Mouse (Mus musculus) heart, embryonic 13.5 days (tissue): ENCODE measurements around the gene Gm973. TPM values are rescaled to one million over a fixed set of nuclear protein-coding genes. Genes with fewer than 3 reads are reported as not detected.
A peak's percentile ranks its signal among the peaks of the same experiment; 100 is the strongest.

Experiments
- ATAC-seq: fragments of 200-750 bp; cut with Nextera tagmentation; 2 replicates; pipeline ENCODE4 v1.8.0; 2017; ENCODE audit warnings: moderate TSS enrichment; ENCODE audit not compliant: insufficient number of reproducible peaks, low FRiP score, low TSS enrichment; ENCODE audit errors: extremely low read depth
- H3K27ac ChIP-seq: fragments of 300-500 bp; sonication (generic); replicated peaks from 2 replicates; pipeline ENCODE4 v1.5.1; 2015; ENCODE audit warnings: moderate library complexity, mild to moderate bottlenecking, inconsistent platforms
- H3K27me3 ChIP-seq: fragments of 300-500 bp; sonication (generic); replicated peaks from 2 replicates; pipeline ENCODE4 v1.6.1; 2015; ENCODE audit warnings: mild to moderate bottlenecking, inconsistent platforms
- H3K36me3 ChIP-seq: fragments of 300-500 bp; sonication (generic); 2 replicates; pipeline ENCODE4 v1.6.1; 2015; ENCODE audit warnings: mild to moderate bottlenecking, inconsistent platforms
- H3K4me1 ChIP-seq: fragments of 300-500 bp; sonication (generic); 2 replicates; pipeline ENCODE4 v1.6.1; 2015; ENCODE audit warnings: inconsistent platforms
- H3K4me2 ChIP-seq: fragments of 300-500 bp; sonication (generic); 2 replicates; pipeline ENCODE4 v1.6.1; 2015; ENCODE audit warnings: inconsistent platforms, mild to moderate bottlenecking, moderate library complexity
- H3K4me3 ChIP-seq: fragments of 300-500 bp; sonication (generic); 2 replicates; pipeline ENCODE4 v1.5.1; 2015; ENCODE audit warnings: moderate library complexity, mild to moderate bottlenecking, inconsistent platforms
- H3K9ac ChIP-seq: fragments of 300-500 bp; sonication (generic); 2 replicates; pipeline ENCODE4 v1.6.1; 2015; ENCODE audit warnings: inconsistent platforms, mild to moderate bottlenecking, moderate library complexity
- H3K9me3 ChIP-seq: fragments of 300-500 bp; sonication (generic); 2 replicates; pipeline ENCODE4 v1.6.1; 2016; ENCODE audit warnings: inconsistent platforms
- WGBS: fragments of 180-500 bp; shearing (Covaris S2); methylation state at CpG from one replicate; pipeline ENCODE4 v1.1.7; 2015; ENCODE audit warnings: mixed read lengths; 5-methylcytosine and 5-hydroxymethylcytosine counted together
- polyA plus RNA-seq: library from polyadenylated mRNA; unstranded; fragments of >200 nt; fragmentation: Nextera tagmentation; extraction: Ambion mirVana; gene quantifications from 2 replicates; pipeline ENCODE4 v1.2.1, GENCODE M21; 2015

Gm973 gene
- polyA plus RNA-seq, 1 experiment from 2014 or later = 0.48 TPM

- Histone ChIP-seq H3K27ac (peak overlapping the region; percentile 88), H3K4me3 (peak overlapping the region; percentile 61), H3K36me3 (no peaks in the 10 kb centered on the region), H3K4me2 (peak overlapping the region; percentile 90), H3K4me1 (peaks cover 60% of the 10 kb centered on the region), H3K27me3 (peaks cover 48% of the 10 kb centered on the region), H3K9me3 (no peaks in the 10 kb centered on the region), H3K9ac (peak overlapping the region; percentile 90)
- under 1% methylated on average over 86 of the region's 88 CpGs for WGBS
- no peak for ATAC-seq
These were observed 33.2 kb upstream of the Gm973 start for GRCm38 (mm10) chr1:59482696-59483520.

DNA sequence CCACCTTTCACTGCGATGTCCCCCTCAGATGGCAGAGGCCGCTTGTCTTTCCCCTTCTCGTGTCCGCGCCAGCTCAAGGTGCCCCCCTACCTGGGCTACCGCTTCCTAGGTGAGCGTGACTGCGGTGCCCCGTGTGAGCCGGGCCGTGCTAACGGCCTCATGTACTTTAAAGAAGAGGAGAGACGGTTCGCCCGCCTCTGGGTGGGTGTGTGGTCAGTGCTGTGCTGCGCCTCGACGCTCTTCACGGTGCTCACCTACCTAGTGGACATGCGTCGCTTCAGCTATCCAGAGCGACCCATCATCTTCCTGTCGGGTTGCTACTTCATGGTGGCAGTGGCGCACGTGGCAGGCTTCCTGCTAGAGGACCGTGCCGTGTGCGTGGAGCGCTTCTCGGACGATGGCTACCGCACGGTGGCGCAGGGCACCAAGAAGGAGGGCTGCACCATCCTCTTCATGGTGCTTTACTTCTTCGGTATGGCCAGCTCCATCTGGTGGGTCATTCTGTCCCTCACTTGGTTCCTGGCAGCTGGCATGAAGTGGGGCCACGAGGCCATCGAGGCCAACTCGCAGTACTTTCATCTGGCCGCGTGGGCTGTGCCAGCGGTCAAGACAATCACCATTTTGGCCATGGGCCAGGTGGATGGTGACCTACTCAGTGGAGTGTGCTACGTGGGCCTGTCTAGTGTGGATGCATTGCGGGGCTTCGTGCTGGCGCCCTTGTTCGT lies 32.4 kb upstream of the Gm973 start:
- Histone ChIP-seq H3K4me1 (peaks cover 68% of the 10 kb centered on the region), H3K36me3 (no peaks in the 10 kb centered on the region), H3K4me3 (peak overlapping the region; percentile 61), H3K4me2 (peak overlapping the region; percentile 90), H3K9ac (peak overlapping the region; percentile 90), H3K27me3 (peaks cover 40% of the 10 kb centered on the region), H3K9me3 (no peaks in the 10 kb centered on the region), H3K27ac (peak overlapping the region; percentile 88; the same call in 1 of the 2 replicates)
- ATAC-seq = no peak
- WGBS = 4% methylated on average over 46 of the region's 46 CpGs

DNA sequence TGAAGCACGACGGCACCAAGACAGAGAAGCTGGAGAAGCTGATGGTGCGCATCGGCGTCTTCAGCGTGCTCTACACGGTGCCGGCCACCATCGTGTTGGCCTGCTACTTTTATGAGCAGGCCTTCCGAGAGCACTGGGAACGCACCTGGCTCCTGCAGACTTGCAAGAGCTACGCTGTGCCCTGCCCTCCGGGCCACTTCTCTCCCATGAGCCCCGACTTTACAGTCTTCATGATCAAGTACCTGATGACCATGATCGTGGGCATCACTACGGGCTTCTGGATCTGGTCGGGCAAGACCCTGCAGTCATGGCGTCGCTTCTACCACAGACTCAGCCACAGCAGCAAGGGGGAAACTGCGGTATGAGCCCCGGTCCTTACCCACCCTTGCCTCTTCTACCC lies 31.8 kb upstream of the Gm973 start:
- 16% methylated on average over 21 of the region's 21 CpGs for WGBS

DNA sequence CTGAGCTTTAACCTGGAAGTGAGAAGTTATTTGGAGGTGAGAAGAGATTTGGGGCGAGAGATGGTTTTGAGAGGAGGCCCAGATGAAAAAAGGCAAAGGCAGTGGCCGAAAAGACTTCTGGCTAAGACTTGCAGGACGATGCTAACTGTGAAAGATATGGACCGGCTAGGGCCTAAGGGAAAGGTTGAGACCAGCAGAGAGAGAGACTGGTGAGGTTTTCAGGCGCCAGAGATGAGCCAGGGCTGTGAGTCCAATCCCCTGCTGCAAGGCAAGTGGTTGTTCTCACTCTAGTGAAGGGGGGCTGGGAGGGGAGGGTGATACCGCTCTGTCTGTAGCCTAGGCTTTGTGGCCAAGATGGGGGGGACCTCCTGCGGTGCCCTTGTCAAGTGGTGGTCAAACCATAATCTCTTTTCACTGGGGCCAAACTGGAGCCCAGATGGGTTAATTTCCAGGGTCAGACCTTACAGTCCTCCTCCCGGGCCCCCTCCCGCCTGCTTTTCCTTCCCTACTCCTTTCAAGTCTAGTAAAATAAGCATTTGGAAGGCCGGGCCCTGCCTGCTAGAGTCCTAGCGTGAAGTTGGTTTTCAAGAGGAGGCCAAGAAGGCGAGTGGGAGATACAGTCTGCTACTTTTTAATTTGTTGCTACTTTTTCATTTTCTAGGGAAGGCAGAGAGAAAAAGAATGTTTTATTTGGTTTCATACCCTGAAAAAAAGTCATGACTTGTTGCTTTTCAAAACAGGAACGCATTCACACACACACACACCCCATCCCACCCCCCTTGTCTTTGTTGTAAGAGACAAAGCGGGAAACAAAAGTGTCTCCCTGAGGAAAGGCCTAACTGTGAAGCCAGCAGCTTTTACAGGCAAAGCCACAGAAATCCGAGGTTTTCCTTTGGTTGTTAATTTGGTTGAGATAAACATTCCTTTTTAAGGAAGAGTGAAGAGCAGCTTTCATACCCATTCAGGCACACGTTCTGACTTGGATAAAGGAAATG lies 31.0 kb upstream of the Gm973 start:
- WGBS = 32% methylated on average over 16 of the region's 16 CpGs
- Histone ChIP-seq H3K27me3 (peaks cover 31% of the 10 kb centered on the region), H3K27ac (peak overlapping the region; percentile 44), H3K4me2 (peak overlapping the region; percentile 90), H3K9ac (peak overlapping the region; percentile 90), H3K4me1 (peaks cover 75% of the 10 kb centered on the region), H3K4me3 (peak overlapping the region; percentile 61), H3K9me3 (no peaks in the 10 kb centered on the region), H3K36me3 (no peaks in the 10 kb centered on the region)
- ATAC-seq = no peak

More for the DNA sequence above, 31.8 kb upstream of the Gm973 start:
- peak overlapping the region; percentile 90 for H3K4me2 ChIP-seq
- peaks cover 39% of the 10 kb centered on the region for H3K27me3 ChIP-seq
- ATAC-seq = no peak
- peak overlapping the region; percentile 61 for H3K4me3 ChIP-seq
- H3K27ac ChIP-seq = peak overlapping the region; percentile 44; the same call in 1 of the 2 replicates
- no peaks in the 10 kb centered on the region for H3K9me3 ChIP-seq
- H3K9ac ChIP-seq = peak overlapping the region; percentile 90
- peaks cover 74% of the 10 kb centered on the region for H3K4me1 ChIP-seq
- H3K36me3 ChIP-seq = no peaks in the 10 kb centered on the region

GRCm38 (mm10) chr1:59485803-59486202 lies 30.3 kb upstream of the Gm973 start:
- WGBS = 66% methylated on average over 4 of the region's 4 CpGs
- H3K4me3 ChIP-seq = peak overlapping the region; percentile 61
- H3K36me3 ChIP-seq = no peaks in the 10 kb centered on the region
- peaks cover 68% of the 10 kb centered on the region for H3K4me1 ChIP-seq
- no peak for ATAC-seq
- H3K9me3 ChIP-seq = no peaks in the 10 kb centered on the region
- H3K4me2 ChIP-seq = peak overlapping the region; percentile 90
- H3K9ac ChIP-seq = peak overlapping the region; percentile 90; the same call in 1 of the 2 replicates
- peaks cover 35% of the 10 kb centered on the region for H3K27me3 ChIP-seq
- no peak overlapping the region for H3K27ac ChIP-seq

DNA sequence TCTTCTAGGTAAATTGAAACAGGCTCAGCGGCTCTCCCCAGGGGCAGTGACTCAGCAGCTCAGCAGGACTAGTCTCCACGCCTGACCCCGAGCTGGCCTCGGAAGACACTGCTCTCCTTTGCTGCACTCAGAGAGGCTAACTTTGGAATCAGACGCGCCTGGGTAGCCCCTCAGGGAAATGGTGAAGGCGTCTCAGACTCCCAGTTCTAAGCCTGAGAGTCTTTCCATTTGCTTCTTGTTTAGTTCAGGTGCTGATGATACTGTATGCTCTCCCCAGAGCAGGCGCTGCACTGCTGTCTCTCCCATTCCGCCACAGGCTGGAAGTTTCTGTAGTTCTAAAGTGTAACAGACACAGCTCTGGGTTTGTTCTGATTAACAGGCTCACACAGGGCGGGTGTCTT lies 28.4 kb upstream of the Gm973 start:
- 8% methylated on average over 10 of the region's 10 CpGs for WGBS

DNA sequence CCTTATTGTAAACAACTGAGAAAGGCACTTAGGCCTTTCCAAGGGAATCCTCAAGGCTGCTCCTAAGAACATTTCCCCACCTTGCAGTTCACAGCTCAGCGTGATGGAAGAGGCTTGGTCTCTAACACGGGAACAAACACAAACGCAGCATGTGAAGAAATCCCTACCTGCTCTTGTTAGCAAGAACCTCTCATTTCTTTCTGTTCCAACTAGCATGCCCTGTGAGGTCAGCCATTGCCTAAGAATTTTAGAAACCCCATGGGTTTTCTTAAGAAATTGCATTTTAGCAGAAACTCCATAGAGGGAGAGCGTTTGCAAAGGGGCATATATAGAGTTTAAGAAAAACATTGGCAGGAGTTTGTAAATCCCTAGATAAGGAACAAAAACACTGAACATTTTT lies 27.6 kb upstream of the Gm973 start:
- ATAC-seq = no peak
- no peaks in the 10 kb centered on the region for H3K9me3 ChIP-seq
- H3K9ac ChIP-seq = peak overlapping the region; percentile 11; the same call in 1 of the 2 replicates
- H3K36me3 ChIP-seq = no peaks in the 10 kb centered on the region
- H3K27ac ChIP-seq = peak overlapping the region; percentile 53
- 41% methylated on average over 4 of the region's 4 CpGs for WGBS
- peaks cover 34% of the 10 kb centered on the region for H3K27me3 ChIP-seq
- peaks cover 61% of the 10 kb centered on the region for H3K4me1 ChIP-seq
- H3K4me3 ChIP-seq = no peak overlapping the region
- H3K4me2 ChIP-seq = peak overlapping the region; percentile 6; the same call in 1 of the 2 replicates

More for the DNA sequence above, 28.4 kb upstream of the Gm973 start:
- Histone ChIP-seq H3K27me3 (peaks cover 36% of the 10 kb centered on the region), H3K27ac (peak overlapping the region; percentile 64), H3K9ac (peak overlapping the region; percentile 11), H3K4me2 (peak overlapping the region; percentile 62), H3K4me3 (peak overlapping the region; percentile 31), H3K36me3 (no peaks in the 10 kb centered on the region), H3K9me3 (no peaks in the 10 kb centered on the region), H3K4me1 (peaks cover 69% of the 10 kb centered on the region)
- no peak for ATAC-seq

DNA sequence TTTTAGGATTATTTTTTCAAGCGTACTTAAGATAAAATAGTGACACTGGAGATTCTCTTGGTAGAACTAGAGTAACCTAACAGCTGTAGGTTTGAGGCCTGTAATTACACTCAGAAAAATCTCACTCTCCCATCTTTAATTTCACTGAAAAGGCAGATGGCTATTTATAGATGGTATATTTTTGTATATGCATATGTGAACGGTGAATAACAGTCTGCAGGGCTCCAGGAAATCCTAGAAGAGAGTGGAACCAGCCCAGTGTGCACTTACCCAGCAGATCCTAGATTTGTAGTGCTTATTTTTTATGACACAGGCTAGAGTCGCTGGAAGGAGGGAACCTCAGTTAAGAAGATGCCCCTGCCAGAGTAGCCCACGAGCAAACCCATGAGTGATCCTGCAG lies 27.1 kb upstream of the Gm973 start:
- Histone ChIP-seq H3K4me3 (no peak overlapping the region), H3K4me1 (peaks cover 56% of the 10 kb centered on the region), H3K4me2 (peak overlapping the region; percentile 6; the same call in 1 of the 2 replicates), H3K9ac (peak overlapping the region; percentile 8; the same call in 1 of the 2 replicates), H3K9me3 (no peaks in the 10 kb centered on the region), H3K36me3 (no peaks in the 10 kb centered on the region), H3K27me3 (peaks cover 29% of the 10 kb centered on the region), H3K27ac (peak overlapping the region; percentile 53)
- 36% methylated on average over 4 of the region's 4 CpGs for WGBS
- ATAC-seq = no peak

- Histone ChIP-seq H3K9ac (no peak overlapping the region), H3K36me3 (no peaks in the 10 kb centered on the region), H3K4me2 (no peak overlapping the region), H3K4me1 (peaks cover 32% of the 10 kb centered on the region), H3K27ac (no peak overlapping the region), H3K4me3 (no peak overlapping the region), H3K9me3 (no peaks in the 10 kb centered on the region), H3K27me3 (peaks cover 8% of the 10 kb centered on the region; the same call in 1 of the 2 replicates)
- no peak for ATAC-seq
- WGBS = 61% methylated on average over 9 of the region's 9 CpGs
These were observed 24.5 kb upstream of the Gm973 start for GRCm38 (mm10) chr1:59491517-59491916.

DNA sequence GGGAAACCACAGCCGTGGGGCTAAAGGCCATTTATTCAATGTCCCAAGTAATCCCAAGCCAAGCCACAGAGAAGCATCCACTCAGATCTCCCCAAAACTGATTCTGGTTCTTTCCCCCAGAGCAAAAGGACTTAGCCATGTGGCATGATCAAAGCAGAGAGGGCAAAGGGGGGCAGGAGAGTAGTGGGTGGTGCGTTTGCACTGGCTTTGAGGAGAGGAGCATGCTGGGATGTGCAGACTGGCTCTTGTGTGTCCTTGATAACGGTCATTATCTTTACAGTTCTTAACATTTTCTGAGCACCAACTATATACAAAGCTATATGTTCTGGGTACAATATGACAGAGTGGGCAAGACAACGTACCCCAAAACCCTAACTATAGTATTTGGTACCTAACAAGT lies 23.6 kb upstream of the Gm973 start:
- H3K4me1 ChIP-seq = peaks cover 26% of the 10 kb centered on the region
- peaks cover 8% of the 10 kb centered on the region; the same call in 1 of the 2 replicates for H3K27me3 ChIP-seq
- WGBS = 70% methylated on average over 4 of the region's 4 CpGs
- no peak overlapping the region for H3K4me2 ChIP-seq
- no peak overlapping the region for H3K27ac ChIP-seq
- ATAC-seq = no peak
- H3K4me3 ChIP-seq = no peak overlapping the region
- no peaks in the 10 kb centered on the region for H3K9me3 ChIP-seq
- H3K36me3 ChIP-seq = no peaks in the 10 kb centered on the region
- no peak overlapping the region for H3K9ac ChIP-seq
